Mouse (Mus musculus): Measurements from ENCODE around the gene Gsta2.
"Not testable (repeated sequence)": the region's sequence is repeated elsewhere in the genome, so short reads cannot be mapped to it uniquely, and the experiment has no call there.

Gene Gsta2

GRCm38 (mm10) chr9:78355611-78356010, at the start of gene Gsta2:
TSS of gene Gsta2 (minus strand) at chr9:78355788.
- DNase-seq (ENCODE audit: low spot score in 2 of 2), result no peak

- DNase-seq (ENCODE audit: low spot score in 2 of 2), result no peak
Measured at GRCm38 (mm10) chr9:78401596-78401995, 46.0 kb upstream of the Gsta2 start.

GRCm38 (mm10) chr9:78400570-78400969, 45.0 kb upstream of the Gsta2 start:
- DNase-seq (ENCODE audit: low spot score in 2 of 2), result no peak

- no peak for DNase-seq (ENCODE audit: low spot score in 2 of 2)
Measured at GRCm38 (mm10) chr9:78396517-78396916, 40.9 kb upstream of the Gsta2 start.

- peak; percentile 35 to 59 for DNase-seq (ENCODE audit: low spot score in 2 of 2)
Measured at GRCm38 (mm10) chr9:78395630-78396351, 40.2 kb upstream of the Gsta2 start, which contains the start of gene Ddx43. TSS of gene Ddx43 (plus strand) at chr9:78395777.

- no peak for DNase-seq (ENCODE audit: low spot score in 2 of 2)
Measured at GRCm38 (mm10) chr9:78395244-78395629, 39.6 kb upstream of the Gsta2 start.

- no peak for DNase-seq (ENCODE audit: low spot score in 2 of 2)
Measured at GRCm38 (mm10) chr9:78394602-78395001, 39.0 kb upstream of the Gsta2 start.

- DNase-seq (ENCODE audit: low spot score in 2 of 2), result no peak
Measured at GRCm38 (mm10) chr9:78393741-78394140, 38.2 kb upstream of the Gsta2 start.

- no peak for DNase-seq (ENCODE audit: low spot score in 2 of 2)
Measured at GRCm38 (mm10) chr9:78389981-78390380, 34.4 kb upstream of the Gsta2 start.

GRCm38 (mm10) chr9:78386947-78387346, 31.4 kb upstream of the Gsta2 start:
- no peak for DNase-seq (ENCODE audit: low spot score in 2 of 2)

GRCm38 (mm10) chr9:78385893-78386292, 30.3 kb upstream of the Gsta2 start:
- DNase-seq (ENCODE audit: low spot score in 2 of 2), result no peak

- no peak for DNase-seq (ENCODE audit: low spot score in 2 of 2)
Measured at GRCm38 (mm10) chr9:78378113-78378785, 22.7 kb upstream of the Gsta2 start, which contains the start of gene Ooep. TSS of gene Ooep (minus strand) at chr9:78378725.

- DNase-seq (ENCODE audit: low spot score in 2 of 2), result no peak
Measured at GRCm38 (mm10) chr9:78377546-78377945, 22.0 kb upstream of the Gsta2 start.

GRCm38 (mm10) chr9:78375486-78375885, 19.9 kb upstream of the Gsta2 start:
- DNase-seq (ENCODE audit: low spot score in 2 of 2), result no peak

- DNase-seq (ENCODE audit: low spot score in 2 of 2), result no peak
Measured at GRCm38 (mm10) chr9:78374885-78375389, 19.3 kb upstream of the Gsta2 start.

GRCm38 (mm10) chr9:78374397-78374796, 18.8 kb upstream of the Gsta2 start:
- no peak for DNase-seq (ENCODE audit: low spot score in 2 of 2)

- no peak for DNase-seq (ENCODE audit: low spot score in 2 of 2)
Measured at GRCm38 (mm10) chr9:78372827-78373504, 17.4 kb upstream of the Gsta2 start.

- no peak for DNase-seq (ENCODE audit: low spot score in 2 of 2)
Measured at GRCm38 (mm10) chr9:78371441-78371840, 15.9 kb upstream of the Gsta2 start.

- DNase-seq (ENCODE audit: low spot score in 2 of 2), result no peak
Measured at GRCm38 (mm10) chr9:78369786-78370185, 14.2 kb upstream of the Gsta2 start.

- DNase-seq (ENCODE audit: low spot score in 2 of 2), result no peak
Measured at GRCm38 (mm10) chr9:78369349-78369748, 13.8 kb upstream of the Gsta2 start.

- no peak for DNase-seq (ENCODE audit: low spot score in 2 of 2)
Measured at GRCm38 (mm10) chr9:78368671-78369293, 13.2 kb upstream of the Gsta2 start.

- DNase-seq (ENCODE audit: low spot score in 2 of 2), result not testable (repeated sequence)
Measured at GRCm38 (mm10) chr9:78367959-78368358, 12.4 kb upstream of the Gsta2 start, which contains the start of gene Dppa5a. TSS of gene Dppa5a (minus strand) at chr9:78368177.

Data from urinary bladder, postnatal 4 days (tissue).